Mouse (Mus musculus) 416B (cell line): ENCODE data around the gene Afap1l2.

Experiments used
- DNase-seq: peaks from one replicate; pipeline ENCODE4 v3.0.0; 2011; ENCODE audit warnings: low read depth

Gene Afap1l2

GRCm38 (mm10) chr19:57007291-57007690 is 737 bp downstream of the Afap1l2 start:
- DNase-seq, result no peak

GRCm38 (mm10) chr19:57006841-57007240 is 1.2 kb downstream of the Afap1l2 start:
- no peak for DNase-seq

DNA sequence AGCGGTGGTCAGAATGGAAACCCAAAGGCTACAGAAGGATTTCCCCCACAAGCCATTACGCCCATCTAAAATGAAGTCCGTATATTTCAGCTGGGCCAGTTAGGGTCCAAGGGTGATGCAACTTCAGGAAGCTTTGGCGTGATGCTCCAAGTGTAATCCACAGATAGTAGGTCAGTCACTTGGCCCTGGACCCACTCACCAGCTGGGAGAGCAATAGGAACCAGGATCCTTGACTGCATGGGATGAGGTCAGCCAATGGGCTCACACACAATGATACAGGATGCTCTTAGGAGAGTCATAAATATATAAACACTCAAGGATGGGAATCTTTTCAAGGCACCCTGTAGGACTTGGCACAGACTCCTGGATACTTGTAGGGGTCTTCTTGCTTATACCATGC is 3.0 kb downstream of the Afap1l2 start:
- no peak for DNase-seq

GRCm38 (mm10) chr19:57003460-57003810 is 4.6 kb downstream of the Afap1l2 start:
- DNase-seq, result no peak

DNA sequence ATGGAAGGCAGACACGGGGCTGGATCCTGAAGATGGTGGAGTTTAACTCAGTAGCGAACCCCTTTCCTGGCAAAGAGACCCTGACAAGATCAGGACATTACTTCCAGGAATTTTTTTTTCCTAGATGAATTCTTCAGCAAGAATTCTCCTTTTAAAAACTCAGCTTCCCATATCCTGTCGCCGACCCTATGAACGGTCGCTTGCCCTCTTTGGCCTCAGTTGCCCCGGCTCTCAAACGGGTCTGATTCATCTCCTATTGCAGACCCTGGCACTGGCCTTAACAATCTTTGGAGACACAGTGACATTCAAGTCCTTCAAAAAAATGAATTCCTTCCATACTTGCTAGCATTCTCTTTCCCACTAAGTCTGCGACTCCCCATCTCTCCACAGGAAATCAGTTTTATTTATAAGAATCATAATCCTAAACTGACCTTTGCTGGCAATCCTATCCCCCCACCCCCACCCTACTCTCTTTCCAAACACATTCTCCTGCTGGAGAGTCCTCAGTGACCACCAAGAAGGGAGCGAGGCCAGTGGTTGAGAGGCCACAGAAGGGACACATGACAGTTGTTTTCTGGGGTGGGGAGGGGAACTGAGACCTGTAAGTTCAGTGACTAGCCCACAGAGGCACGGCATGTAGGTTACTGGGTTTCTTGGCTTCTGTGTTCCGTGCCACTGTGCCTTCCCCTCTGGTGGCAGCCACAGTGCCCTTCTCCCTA is 5.1 kb downstream of the Afap1l2 start:
- DNase-seq, result no peak

GRCm38 (mm10) chr19:57001926-57002325 is 6.1 kb downstream of the Afap1l2 start:
- no peak for DNase-seq

DNA sequence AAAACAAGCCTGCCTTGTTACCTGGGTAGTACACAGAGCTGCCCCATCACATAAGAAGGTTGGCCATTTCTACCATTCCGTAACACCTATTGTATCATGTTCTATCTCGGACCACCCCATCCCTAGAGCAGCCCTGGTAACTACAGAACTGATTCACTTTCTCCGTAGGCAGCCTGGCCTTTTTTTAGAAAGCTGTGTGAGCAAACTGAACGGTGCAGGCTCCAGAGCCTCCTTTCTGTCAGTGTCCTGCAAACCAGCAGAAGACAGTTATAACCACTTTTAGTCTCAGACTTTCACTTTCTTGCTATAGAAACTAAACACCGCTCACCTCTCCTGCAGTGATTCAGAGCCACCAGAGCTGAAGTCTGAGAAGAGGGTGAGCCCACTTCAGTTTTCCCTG is 7.4 kb downstream of the Afap1l2 start:
- no peak for DNase-seq

- DNase-seq, result no peak
These were observed 8.2 kb downstream of the Afap1l2 start for GRCm38 (mm10) chr19:56999781-57000180.

- DNase-seq, result no peak
These were observed 9.1 kb downstream of the Afap1l2 start for GRCm38 (mm10) chr19:56998910-56999309.

DNA sequence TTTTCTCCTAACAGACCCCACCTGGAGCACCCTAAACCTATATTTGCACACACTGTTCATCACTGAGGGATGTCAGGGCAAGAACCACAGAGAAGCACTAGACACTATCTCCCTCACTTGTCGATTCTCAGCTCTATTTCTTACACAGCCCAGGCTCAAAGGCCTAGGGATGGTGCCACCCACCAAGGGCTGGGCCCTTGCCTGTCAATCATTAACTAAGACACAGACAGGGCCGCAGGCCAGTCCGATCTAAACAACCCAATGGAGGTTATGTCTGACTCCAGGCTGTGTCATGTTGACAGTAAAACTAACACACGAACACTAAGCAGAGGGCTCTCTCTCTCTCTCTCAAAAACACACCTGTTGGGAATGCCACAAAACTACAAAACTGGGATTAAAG is 9.7 kb downstream of the Afap1l2 start:
- DNase-seq, result no peak

DNA sequence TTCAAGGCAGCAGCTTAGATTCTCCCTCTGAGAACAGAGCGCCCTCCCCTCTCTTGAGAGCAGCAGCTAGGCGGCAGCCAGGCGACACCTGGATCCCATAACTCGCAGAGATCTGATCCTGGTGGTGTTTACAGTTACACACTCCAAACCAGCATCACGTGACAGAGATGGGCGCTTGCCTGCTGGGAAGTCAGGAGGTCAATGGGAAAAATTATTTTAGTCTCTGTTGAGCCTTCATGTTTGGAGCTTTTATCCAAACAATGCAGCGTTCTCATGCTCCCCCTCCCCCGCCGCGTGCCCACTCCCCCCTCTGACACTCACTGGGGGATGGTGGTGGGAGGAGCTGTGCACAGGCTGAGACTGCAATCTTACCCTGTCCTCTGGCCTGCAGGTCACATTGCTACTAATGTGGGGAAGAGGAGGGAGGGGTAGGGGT is 10.8 kb downstream of the Afap1l2 start:
- no peak for DNase-seq

GRCm38 (mm10) chr19:56995441-56995840 is 12.6 kb downstream of the Afap1l2 start:
- DNase-seq, result no peak

DNA sequence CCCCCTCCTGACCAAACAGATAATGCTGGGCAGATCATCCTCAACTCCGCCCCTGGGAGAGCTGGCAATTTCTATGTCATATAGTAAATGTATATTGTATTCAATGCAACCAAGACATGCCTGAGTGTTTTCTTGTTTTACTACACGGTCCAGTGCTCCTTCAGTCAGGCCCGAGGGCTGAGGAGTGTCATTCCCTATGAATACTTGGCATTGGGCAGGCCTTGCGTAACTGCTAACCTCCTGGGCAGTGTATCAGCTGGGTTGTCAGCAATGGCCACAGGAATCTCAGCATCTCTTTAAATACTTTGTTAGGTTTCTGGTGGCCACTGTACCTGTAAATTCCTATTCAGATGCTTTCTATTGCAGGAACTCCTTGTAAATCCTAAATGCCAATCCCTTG is 13.4 kb downstream of the Afap1l2 start:
- DNase-seq, result no peak

GRCm38 (mm10) chr19:56993763-56994162 is 14.3 kb downstream of the Afap1l2 start:
- no peak for DNase-seq

GRCm38 (mm10) chr19:56992978-56993545 is 15.0 kb downstream of the Afap1l2 start:
- DNase-seq, result no peak

GRCm38 (mm10) chr19:56990367-56991111 is 17.5 kb downstream of the Afap1l2 start:
- no peak for DNase-seq

GRCm38 (mm10) chr19:56989171-56989570 is 18.9 kb downstream of the Afap1l2 start:
- no peak for DNase-seq

GRCm38 (mm10) chr19:56984229-56984628 is 23.8 kb downstream of the Afap1l2 start:
- no peak for DNase-seq

GRCm38 (mm10) chr19:56983757-56984156 is 24.3 kb downstream of the Afap1l2 start:
- no peak for DNase-seq

DNA sequence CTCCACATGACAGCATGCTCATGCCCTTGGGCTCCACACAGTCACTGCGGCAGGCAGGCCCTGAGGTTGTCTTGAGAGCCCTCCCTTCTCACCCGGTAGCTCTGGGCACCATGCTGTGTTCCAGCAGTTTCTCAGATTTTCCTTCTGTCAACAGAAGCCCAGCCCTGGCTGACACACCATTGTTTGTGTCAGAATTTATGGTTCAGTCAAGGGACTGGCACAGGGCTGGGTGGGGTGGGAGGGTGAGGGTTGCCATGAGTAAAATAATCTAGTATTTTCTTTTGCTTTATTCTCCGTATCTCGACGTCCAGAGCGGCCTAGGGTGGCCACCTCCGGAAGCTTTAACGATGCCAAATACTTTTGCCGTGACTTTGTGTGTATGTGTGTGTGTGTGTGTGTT is 26.3 kb downstream of the Afap1l2 start:
- DNase-seq, result no peak

- no peak for DNase-seq
These were observed 27.2 kb downstream of the Afap1l2 start for GRCm38 (mm10) chr19:56980803-56981202.

DNA sequence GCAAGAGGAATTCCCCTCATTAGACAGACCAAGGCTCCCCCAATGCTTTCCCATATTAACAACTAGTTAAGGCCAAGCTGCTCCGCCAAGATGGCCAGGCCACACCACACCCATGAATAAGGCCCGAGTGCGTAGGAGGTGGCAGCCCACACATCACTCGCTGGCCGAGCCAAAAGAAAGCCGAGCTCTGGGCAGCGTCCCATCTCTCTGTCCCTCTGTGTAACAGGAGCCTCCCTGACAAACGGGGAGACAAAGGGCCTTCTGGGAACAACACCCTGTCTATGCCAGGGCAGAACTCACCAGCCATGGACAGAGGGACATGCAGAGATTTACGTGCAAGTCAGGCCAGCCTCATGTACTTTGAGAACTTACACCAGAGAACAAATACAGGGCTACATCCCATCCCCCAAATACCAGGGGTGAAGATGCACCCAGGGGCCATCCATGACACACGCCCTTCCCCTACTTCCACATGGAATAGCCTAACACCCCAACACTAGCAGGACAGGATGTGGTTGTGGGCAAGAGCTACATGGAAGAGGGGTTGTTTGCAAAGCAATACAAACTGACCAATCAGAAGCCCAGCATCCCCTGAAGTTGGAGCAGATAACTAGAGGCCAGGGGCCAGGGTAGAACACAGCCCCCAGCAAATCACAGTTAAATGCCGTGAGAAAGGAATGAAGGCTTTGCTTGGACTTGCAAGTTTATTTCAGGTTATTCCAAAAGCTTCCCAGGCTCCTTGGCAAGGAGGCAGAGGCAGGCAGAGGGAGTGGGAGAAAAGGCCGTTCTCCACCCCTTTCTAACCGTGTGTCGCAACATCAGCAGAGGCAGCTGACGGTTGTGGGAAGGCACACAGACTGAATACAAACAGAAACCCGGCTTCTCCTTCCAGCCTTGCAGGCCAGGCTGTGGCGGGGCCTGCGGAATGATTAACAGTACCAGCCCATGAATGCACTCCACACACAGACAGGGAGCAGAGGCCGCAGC is 30.8 kb downstream of the Afap1l2 start:
- DNase-seq, result peak; percentile 3
